Comparison of ENCODE assay signal across 24 mouse cellular contexts in genomic region chr3:96292641-96293040, GRCm38 (mm10). TPM values are rescaled to one million over a fixed set of nuclear protein-coding genes. Genes with fewer than 3 reads are reported as not detected.
DNase-seq lines count a peak whose midpoint lies in the region; ATAC-seq and TF ChIP-seq lines count a peak whose summit lies in the region.
"Had no signal": no experiment of that assay in that cellular context is flagged by ENCODE, and none has a peak within 500 bp of the region (broad histone marks: within the 10 kb centered on the region; RNA-seq: fewer than 3 reads in every experiment).

No protein-coding gene starts in this region.

- no peaks in the 10 kb centered on the region for H3K36me3 ChIP-seq in lung, embryonic 14.5 days (ENCODE audit: insufficient read depth)
- H3K36me3 ChIP-seq in ES-E14 (ENCODE audit: control insufficient read depth, insufficient read depth, low read length, poor library complexity, severe bottlenecking) = no peaks in the 10 kb centered on the region
- no peaks in the 10 kb centered on the region for H3K36me3 ChIP-seq in heart, adult 2 months (ENCODE audit: control insufficient read depth, insufficient read depth, low read length)
- H3K36me3 ChIP-seq: embryonic facial prominence, embryonic 13.5 days; forebrain, embryonic 12.5 days; heart, embryonic 13.5 days had no signal

- H3K9ac ChIP-seq in lung, embryonic 14.5 days = no peak overlapping the region
- H3K9ac ChIP-seq in ES-E14 (ENCODE audit: insufficient read depth, low read depth, low read length, poor library complexity, severe bottlenecking) = no peak overlapping the region
- H3K9ac ChIP-seq in heart, adult 2 months (ENCODE audit: low read depth, low read length) = no peak overlapping the region
- H3K9ac ChIP-seq: embryonic facial prominence, embryonic 13.5 days; forebrain, embryonic 12.5 days; heart, embryonic 13.5 days had no signal

- intact Hi-C loops in left cerebral cortex, postnatal 10 days (cut with DNase I) = no loop called here
- intact Hi-C loops in heart, adult 2 months (cut with DNase I) = no loop called here

- no peaks in the 10 kb centered on the region for H3K9me3 ChIP-seq in lung, embryonic 14.5 days (ENCODE audit: low read depth, low read length)
- H3K9me3 ChIP-seq in ES-E14 (ENCODE audit: control insufficient read depth, insufficient read depth, low read depth, low read length) = peaks cover 2% of the 10 kb centered on the region; the same call in 1 of the 2 replicates
- H3K9me3 ChIP-seq: embryonic facial prominence, embryonic 13.5 days; forebrain, embryonic 12.5 days; heart, embryonic 13.5 days had no signal

- no peak overlapping the region for H3K4me3 ChIP-seq in lung, embryonic 14.5 days (ENCODE audit: low read depth, low read length)
- H3K4me3 ChIP-seq in ES-E14 (ENCODE audit: insufficient read depth in 1 of 2, low read depth in 1 of 2, low read length in 2 of 2, poor library complexity in 1 of 2, severe bottlenecking in 1 of 2) = no peak overlapping the region
- no peak overlapping the region for H3K4me3 ChIP-seq in heart, adult 2 months
- H3K4me3 ChIP-seq: embryonic facial prominence, embryonic 13.5 days; forebrain, embryonic 12.5 days; heart, embryonic 13.5 days had no signal

- no peak for TF ChIP-seq CTCF in lung, embryonic 14.5 days (IDR thresholded peaks at IDR 0.05; ENCODE audit: low read depth)
- TF ChIP-seq CTCF in brain, embryonic 14.5 days (IDR thresholded peaks at IDR 0.05; ENCODE audit: borderline replicate concordance, extremely low read depth, insufficient read depth, insufficient read length) = no peak
- no peak for TF ChIP-seq CTCF in heart, adult 2 months (IDR thresholded peaks at IDR 0.05)

- no peaks in the 10 kb centered on the region for H3K4me1 ChIP-seq in lung, embryonic 14.5 days (ENCODE audit: insufficient read depth)
- H3K4me1 ChIP-seq in ES-E14 (ENCODE audit: control insufficient read depth in 2 of 2, insufficient read depth in 2 of 2, low read length in 2 of 2, poor library complexity in 1 of 2) = peaks cover 0 to 7% of the 10 kb centered on the region in 2 experiments; a peak in 1 of 4 replicates
- no peaks in the 10 kb centered on the region for H3K4me1 ChIP-seq in heart, adult 2 months (ENCODE audit: control insufficient read depth, insufficient read depth, low read length)
- H3K4me1 ChIP-seq: embryonic facial prominence, embryonic 13.5 days; forebrain, embryonic 12.5 days; heart, embryonic 13.5 days had no signal

- H3K27me3 ChIP-seq in lung, embryonic 14.5 days (ENCODE audit: insufficient read depth, low read length) = no peaks in the 10 kb centered on the region
- H3K27me3 ChIP-seq in heart, adult 2 months (ENCODE audit: control insufficient read depth, insufficient read depth, low read length) = no peaks in the 10 kb centered on the region
- H3K27me3 ChIP-seq: embryonic facial prominence, embryonic 13.5 days; Patski had no signal

- no peak overlapping the region for H3K27ac ChIP-seq in lung, embryonic 14.5 days (ENCODE audit: low read depth)
- no peak overlapping the region for H3K27ac ChIP-seq in ES-E14 (ENCODE audit: insufficient read depth, low read depth, low read length, poor library complexity, severe bottlenecking)
- no peak overlapping the region for H3K27ac ChIP-seq in heart, adult 2 months
- H3K27ac ChIP-seq: embryonic facial prominence, embryonic 13.5 days; forebrain, embryonic 12.5 days; heart, embryonic 13.5 days had no signal

- H3K4me2 ChIP-seq in lung, embryonic 14.5 days = no peak overlapping the region
- H3K4me2 ChIP-seq: embryonic facial prominence, embryonic 13.5 days; forebrain, embryonic 12.5 days; heart, embryonic 13.5 days had no signal

- no peak for TF ChIP-seq POLR2A in brain, embryonic 14.5 days (IDR thresholded peaks at IDR 0.05; ENCODE audit: borderline replicate concordance, extremely low read depth, insufficient read depth, insufficient read length, poor library complexity, severe bottlenecking)
- TF ChIP-seq POLR2A in heart, adult 2 months (IDR thresholded peaks at IDR 0.05; ENCODE audit: insufficient read depth, low read depth, low read length) = no peak

- ATAC-seq in lung, embryonic 14.5 days (ENCODE audit: insufficient read depth) = no peak
- ATAC-seq: forebrain, embryonic 16.5 days; hindbrain, embryonic 16.5 days; inflammation-experienced regulatory T-cells, adult 6 months; Patski had no signal

- no peaks in the 10 kb centered on the region for H3K79me2 ChIP-seq in heart, adult 2 months (replicated peaks; ENCODE audit: control insufficient read depth, insufficient read depth, low read length)

- TF ChIP-seq EP300 in heart, adult 2 months (IDR thresholded peaks at IDR 0.05; ENCODE audit: insufficient read depth, low read depth, low read length) = no peak

- in situ Hi-C loops in ES-E14 (cut with MboI; ENCODE audit: low sequenced_read_pairs in 2 of 2, unreplicated experiment in 2 of 2) = no loop called here

- whole genome bisulfite sequencing in lung, embryonic 14.5 days = 48% methylated on average over 6 of the region's 6 CpGs
- WGBS in heart, adult 2 months = 69% methylated on average over 6 of the region's 6 CpGs

- peak; percentile 12 for DNase-seq in lung, embryonic 14.5 days
- DNase-seq in lung, postnatal 36 days = no peak
- peak; percentile 37 for DNase-seq in ES-E14 (ENCODE audit: low read depth, low spot score)
- peak; percentile 35 for DNase-seq in brain, embryonic 14.5 days (ENCODE audit: low read depth)
- no peak for DNase-seq in left cerebral cortex, postnatal 10 days (ENCODE audit: extremely low spot score in 1 of 2, low spot score in 2 of 2)
- no peak for DNase-seq in heart, adult 2 months
- DNase-seq: adrenal gland, adult 2 months; adrenal gland, postnatal 25 days; cerebellum, adult 18-20 months; cerebellum, adult 9-11 months; cerebellum, postnatal 36 days; gastrocnemius, postnatal 10 days; heart, postnatal 36 days had no signal

TF ChIP-seq in ES-E14, 5 proteins besides CTCF, POLR2A, EP300 and RAD21:
- TF ChIP-seq MAFK (IDR thresholded peaks at IDR 0.05; ENCODE audit: insufficient read depth, low read depth, low read length) = no peak
- TF ChIP-seq ZC3H11A (IDR thresholded peaks at IDR 0.05; ENCODE audit: borderline replicate concordance, low read depth, low read length) = no peak
- TF ChIP-seq CHD2 (IDR thresholded peaks at IDR 0.05; ENCODE audit: low read depth, low read length) = no peak
- no peak for TF ChIP-seq HCFC1 (IDR thresholded peaks at IDR 0.05; ENCODE audit: borderline replicate concordance, insufficient read depth, low read length)
- TF ChIP-seq ZNF384 (IDR thresholded peaks at IDR 0.05; ENCODE audit: low read depth, low read length) = no peak

RNA-seq across cellular contexts. Expression of gene Fcgr1, which starts 1.1 kb away (rescaled TPM):
- polyA plus RNA-seq in lung, embryonic 14.5 days (2014; fragmentation: Nextera tagmentation; extraction: Ambion mirVana) = 3.3 and 3.9 TPM in 2 replicates
- not detected in 2 replicates for total RNA-seq in ES-E14 (2012; rRNA removed)
- 1.4 and 1.8 TPM in 2 replicates for polyA plus RNA-seq in brain, embryonic 14.5 days (2012; rRNA removed)
- total RNA-seq in left cerebral cortex, postnatal 10 days (2021) = 1 to 10 TPM; 1.9 to 3.4 TPM
- total RNA-seq in heart, adult 2 months (2021) = 1 to 10 TPM; 1.2 to 1.3 TPM
- polyA plus RNA-seq in heart, adult 2 months (2012; rRNA removed) = 1.1 and 2.4 TPM in 2 replicates
- total RNA-seq: CH12.LX had no signal

RNA-seq across cellular contexts. Expression of gene Hist2h2bb, which starts 23.1 kb away (rescaled TPM):
- 23.2 and 26.7 TPM in 2 replicates for polyA plus RNA-seq in lung, embryonic 14.5 days (2014; fragmentation: Nextera tagmentation; extraction: Ambion mirVana)
- 1,985 and 2,453 TPM in 2 replicates for total RNA-seq in ES-E14 (2012; rRNA removed)
- polyA plus RNA-seq in brain, embryonic 14.5 days (2012; rRNA removed) = 9.3 and 14.5 TPM in 2 replicates
- 100 to 1,000 TPM; 161 to 194 TPM for total RNA-seq in left cerebral cortex, postnatal 10 days (2021)
- total RNA-seq in heart, adult 2 months (2021) = 10 to 100 TPM; 34.1 to 34.7 TPM
- polyA plus RNA-seq in heart, adult 2 months (2012; rRNA removed) = 1.2 TPM in 1 of 2 replicates, not detected in the other
- polyA plus RNA-seq: adrenal gland, adult 2 months had no signal

RNA-seq across cellular contexts. Expression of gene Hist2h3b, which starts 24.2 kb away (rescaled TPM):
- polyA plus RNA-seq in lung, embryonic 14.5 days (2014; fragmentation: Nextera tagmentation; extraction: Ambion mirVana) = 100 and 111 TPM in 2 replicates
- 806 and 880 TPM in 2 replicates for total RNA-seq in ES-E14 (2012; rRNA removed)
- 76.5 and 89.8 TPM in 2 replicates for polyA plus RNA-seq in brain, embryonic 14.5 days (2012; rRNA removed)
- 100 to 1,000 TPM; 116 to 121 TPM for total RNA-seq in left cerebral cortex, postnatal 10 days (2021)
- total RNA-seq in heart, adult 2 months (2021) = 10 to 100 TPM; 11.5 to 18.3 TPM
- polyA plus RNA-seq in heart, adult 2 months (2012; rRNA removed) = 0.94 and 5.2 TPM in 2 replicates

RNA-seq across cellular contexts. Expression of gene Hist2h4, which starts 29.5 kb away (rescaled TPM):
- polyA plus RNA-seq in lung, embryonic 14.5 days (2014; fragmentation: Nextera tagmentation; extraction: Ambion mirVana) = 11.3 and 16.6 TPM in 2 replicates
- total RNA-seq in ES-E14 (2012; rRNA removed) = 46.0 TPM in 2 replicates
- 5.9 and 7.0 TPM in 2 replicates for polyA plus RNA-seq in brain, embryonic 14.5 days (2012; rRNA removed)
- 10 to 100 TPM; 34.4 to 37.7 TPM for total RNA-seq in left cerebral cortex, postnatal 10 days (2021)
- 10 to 100 TPM; 11.6 to 14.0 TPM for total RNA-seq in heart, adult 2 months (2021)
- polyA plus RNA-seq in heart, adult 2 months (2012; rRNA removed) = 1.1 and 1.4 TPM in 2 replicates

RNA-seq across cellular contexts. Expression of gene Hist2h3c1, which starts 46.2 kb away (rescaled TPM):
- polyA plus RNA-seq in lung, embryonic 14.5 days (2014; fragmentation: Nextera tagmentation; extraction: Ambion mirVana) = 0.30 and 2.3 TPM in 2 replicates
- not detected in 2 replicates for total RNA-seq in ES-E14 (2012; rRNA removed)
- not detected in 2 replicates for polyA plus RNA-seq in brain, embryonic 14.5 days (2012; rRNA removed)
- not detected for total RNA-seq in left cerebral cortex, postnatal 10 days (2021)
- total RNA-seq in heart, adult 2 months (2021) = not detected
- not detected in 2 replicates for polyA plus RNA-seq in heart, adult 2 months (2012; rRNA removed)
- total RNA-seq: adrenal gland, postnatal 25 days; heart, adult 8-10 months; heart, postnatal 36 days had no signal
- polyA plus RNA-seq: adrenal gland, adult 2 months; embryonic facial prominence, embryonic 13.5 days; forebrain, embryonic 12.5 days; forebrain, embryonic 16.5 days; frontal cortex, adult 2 months; gonadal fat pad, adult 2 months; inflammation-experienced regulatory T-cells, adult 6 months; Patski had no signal

Comparison
In these comparisons a context has a peak if more than half of its experiments do, and no peak if none do; other contexts are left out.
1. DNase-seq: peak in lung, embryonic 14.5 days (single experiment), ES-E14 (single experiment) and brain, embryonic 14.5 days (single experiment); none in lung, postnatal 36 days (single experiment), left cerebral cortex, postnatal 10 days (0 of 2) and heart, adult 2 months (0 of 2).
2. RNA of gene Hist2h2bb, which starts 23.1 kb away (total RNA-seq): 1,985 to 2,453 TPM in ES-E14; 161 to 194 TPM in left cerebral cortex, postnatal 10 days and 34.1 to 34.7 TPM in heart, adult 2 months; every median in the first group is over 10 times any median in the second.
3. RNA of gene Hist2h3b, which starts 24.2 kb away (total RNA-seq): 806 to 880 TPM in ES-E14 and 116 to 121 TPM in left cerebral cortex, postnatal 10 days; 11.5 to 18.3 TPM in heart, adult 2 months; every median in the first group is over 4 times any median in the second.